Mouse (Mus musculus): ENCODE measurements around the gene Cmtm1.
"Not testable (repeated sequence)": the region's sequence is repeated elsewhere in the genome, so short reads cannot be mapped to it uniquely, and the experiment has no call there.

Cmtm1 gene

DNA sequence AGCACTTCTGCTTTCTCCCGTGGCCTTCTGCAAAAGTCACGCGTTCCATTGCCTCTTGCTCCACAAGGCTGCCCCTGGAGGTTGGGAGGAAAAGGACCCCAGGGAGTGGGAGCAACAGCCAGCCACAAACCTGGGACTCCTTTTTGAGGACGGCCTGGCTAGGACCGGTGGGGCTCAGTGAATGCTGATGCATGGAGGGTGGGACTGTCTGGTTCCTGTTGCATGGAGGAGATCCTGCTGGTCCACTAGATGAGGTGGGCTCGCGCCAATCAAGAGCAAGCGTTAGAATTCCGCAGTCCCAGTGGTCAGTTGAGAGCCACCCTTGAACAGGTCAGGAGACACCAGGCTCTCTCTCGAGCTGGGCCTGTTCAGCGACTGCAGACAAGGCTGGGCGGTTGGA lies 12.0 kb upstream of the Cmtm1 start, which contains the start of gene Cmtm2b:
Gene Cmtm2b (plus strand): TSS at position 301 of the 400 bp plus-strand sequence.
- in situ Hi-C loops (cut with MboI, MseI), result not testable (repeated sequence)

DNA sequence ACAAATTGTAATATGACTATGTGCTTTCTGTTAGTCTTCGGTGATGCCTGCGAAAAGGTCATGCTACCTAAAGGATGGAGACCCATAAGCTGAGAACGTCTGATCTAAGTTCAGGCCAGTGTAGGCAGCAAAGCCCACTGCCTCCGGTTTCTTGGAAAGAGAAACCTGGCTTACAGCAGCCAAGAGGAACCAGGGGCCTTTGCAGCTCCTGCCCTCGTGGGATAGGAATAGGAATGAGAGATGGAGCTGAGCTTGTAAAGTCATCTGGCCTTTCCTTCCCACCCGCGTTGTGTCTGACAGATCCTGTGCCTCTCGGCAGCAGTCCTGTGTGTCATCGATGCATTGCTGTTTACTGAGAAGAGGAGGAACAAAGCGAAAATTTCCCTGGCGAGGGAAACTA lies 11.3 kb upstream of the Cmtm1 start, which contains the start of gene Gm11020:
Gene Gm11020 (plus strand): TSS at position 301 of the 400 bp plus-strand sequence.
- in situ Hi-C loops (cut with MboI, MseI), result not testable (repeated sequence)

DNA sequence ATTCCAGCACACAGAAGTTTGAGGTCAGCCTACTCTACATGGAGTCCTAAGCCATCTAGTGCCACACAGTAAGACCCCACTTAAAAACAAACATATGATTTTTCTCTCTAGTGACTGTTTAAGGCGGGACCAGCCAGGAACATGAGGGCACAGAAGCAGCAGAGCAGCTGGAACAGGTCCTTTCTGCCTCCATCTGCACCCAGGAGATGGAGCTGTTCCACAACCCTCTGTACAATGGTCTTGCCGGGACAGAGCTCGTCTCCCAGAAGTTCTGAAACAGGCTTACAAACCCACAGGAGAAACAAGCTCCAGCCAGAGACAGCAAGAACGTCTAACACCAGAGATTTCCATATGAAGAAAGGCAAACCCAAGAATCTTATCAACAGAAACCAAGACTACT lies 3.4 kb upstream of the Cmtm1 start:
- in situ Hi-C loops (cut with MboI, MseI), result no loop called here

DNA sequence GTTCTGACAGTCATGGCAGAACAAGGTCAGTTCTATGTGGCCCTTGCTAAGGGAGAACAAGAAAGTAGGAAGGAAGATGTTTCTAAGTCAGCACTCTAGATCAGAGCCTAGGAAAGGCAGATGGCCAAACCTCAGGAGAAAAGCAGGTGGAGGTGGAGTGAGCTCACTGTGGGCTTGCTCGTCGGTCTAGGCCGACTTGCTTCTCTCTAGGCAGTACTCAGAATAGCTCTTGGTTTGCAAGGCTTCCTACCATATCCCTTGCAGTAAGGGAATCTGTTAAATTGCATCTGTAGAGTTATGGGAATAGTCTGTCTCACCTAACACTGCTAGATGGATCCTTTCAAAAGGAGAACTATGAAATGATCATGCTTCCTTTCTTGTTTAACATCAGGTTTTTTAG lies 2.1 kb upstream of the Cmtm1 start:
- in situ Hi-C loops (cut with MboI, MseI), result not testable (repeated sequence)

DNA sequence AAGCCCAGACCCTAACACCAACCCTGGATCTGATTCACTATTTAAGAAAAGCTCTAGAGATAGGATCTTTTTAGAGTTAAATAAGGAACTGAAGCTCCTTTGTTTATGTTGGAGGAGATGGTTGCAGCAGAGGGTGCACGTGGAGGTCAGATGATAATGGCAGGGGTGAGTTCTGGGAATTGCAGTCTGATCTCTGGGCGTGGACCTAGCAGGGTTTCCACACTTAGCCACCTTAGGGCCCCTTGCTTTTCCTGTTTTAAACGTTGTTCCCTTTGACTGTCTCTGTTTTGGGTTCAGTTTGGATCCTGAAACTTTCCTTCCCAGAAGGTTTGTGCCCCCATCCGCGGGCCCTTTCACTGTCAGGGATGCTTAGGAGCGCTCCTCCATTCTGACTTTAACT lies 1.6 kb downstream of the Cmtm1 start:
- in situ Hi-C loops (cut with MboI, MseI), result loop anchor here (5.0 kb wide), 1 partner anchor 41 kb away; no protein-coding TSS in a partner anchor

DNA sequence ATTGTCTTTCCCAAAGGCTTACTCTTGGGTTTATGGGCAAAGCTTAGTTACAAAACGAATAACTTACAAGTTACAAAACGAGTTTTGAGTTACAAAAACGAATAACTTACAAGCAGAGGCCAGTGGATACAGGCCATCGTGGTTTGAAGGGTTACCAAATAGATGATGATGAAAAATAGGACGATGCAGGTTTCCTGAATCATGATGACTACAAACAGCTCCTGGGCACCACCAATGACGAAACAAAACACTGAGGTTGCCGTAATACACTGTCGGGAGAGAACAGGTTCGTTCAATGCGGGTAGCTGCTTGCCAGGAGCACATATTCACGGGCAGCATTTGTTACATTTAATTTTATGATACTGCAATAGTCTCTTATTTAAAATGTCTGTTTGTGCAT lies 5.0 kb downstream of the Cmtm1 start:
- in situ Hi-C loops (cut with MboI, MseI), result loop anchor here (5.0 kb wide), 1 partner anchor 38 kb away; no protein-coding TSS in a partner anchor

DNA sequence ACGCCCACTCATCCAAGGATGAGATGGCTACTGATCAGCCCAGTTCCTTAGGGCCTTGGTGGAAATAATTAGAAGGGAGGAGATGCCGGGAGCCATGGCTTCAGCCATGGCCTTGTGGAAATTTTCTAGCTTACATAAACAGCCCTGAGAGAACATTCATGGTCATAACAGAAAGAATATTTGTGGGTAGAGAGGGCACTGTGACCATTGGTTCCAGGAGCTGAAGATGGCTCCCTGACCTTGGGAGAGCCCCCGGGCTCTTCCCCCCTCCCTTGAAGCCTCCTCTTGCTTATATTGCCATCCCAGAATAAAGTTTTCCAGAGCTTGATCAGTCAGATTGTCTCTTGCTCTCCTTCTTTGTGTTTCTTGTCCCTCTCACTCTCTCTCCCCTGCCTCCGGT lies 7.4 kb downstream of the Cmtm1 start:
- in situ Hi-C loops (cut with MboI, MseI), result not testable (repeated sequence)

DNA sequence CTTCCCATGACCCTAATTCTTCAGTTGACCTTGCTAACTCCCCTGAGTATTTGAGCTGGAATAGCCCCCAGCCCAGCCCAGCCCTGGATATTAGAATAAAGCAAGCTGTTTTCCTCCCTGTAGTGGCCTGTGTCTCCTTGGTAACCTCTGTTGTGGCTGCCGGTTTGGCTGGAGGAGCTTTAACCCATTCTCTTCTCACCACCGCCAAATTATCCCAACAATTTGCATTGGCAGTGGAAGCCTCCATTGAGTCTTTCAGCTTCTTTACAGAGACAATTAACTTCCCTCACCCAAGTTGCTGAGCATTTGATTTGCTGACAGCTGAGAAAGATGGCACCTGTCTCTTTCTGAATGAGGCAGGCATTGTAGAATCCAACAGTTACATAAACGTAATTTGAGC lies 8.4 kb downstream of the Cmtm1 start:
- in situ Hi-C loops (cut with MboI, MseI), result not testable (repeated sequence)

DNA sequence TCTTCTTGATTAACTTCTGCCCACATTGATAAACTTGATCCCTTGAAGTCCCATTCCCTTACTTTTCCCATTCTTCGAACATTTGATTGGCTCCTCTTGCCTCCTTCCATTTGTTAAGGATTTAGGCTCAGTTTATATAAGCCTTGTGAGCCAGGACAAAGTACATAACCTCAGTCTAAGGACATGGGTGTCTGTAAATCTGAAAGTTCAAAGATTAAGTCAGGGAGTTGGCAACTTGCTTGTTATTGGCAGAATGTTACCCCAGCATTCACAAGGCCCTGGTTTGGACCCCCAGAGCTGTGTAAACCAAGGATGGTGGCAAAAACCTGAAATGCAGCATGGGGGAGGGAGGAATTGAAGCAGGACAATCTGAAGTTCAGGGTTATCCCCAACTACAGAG lies 15.5 kb downstream of the Cmtm1 start:
- in situ Hi-C loops (cut with MboI, MseI), result no loop called here

DNA sequence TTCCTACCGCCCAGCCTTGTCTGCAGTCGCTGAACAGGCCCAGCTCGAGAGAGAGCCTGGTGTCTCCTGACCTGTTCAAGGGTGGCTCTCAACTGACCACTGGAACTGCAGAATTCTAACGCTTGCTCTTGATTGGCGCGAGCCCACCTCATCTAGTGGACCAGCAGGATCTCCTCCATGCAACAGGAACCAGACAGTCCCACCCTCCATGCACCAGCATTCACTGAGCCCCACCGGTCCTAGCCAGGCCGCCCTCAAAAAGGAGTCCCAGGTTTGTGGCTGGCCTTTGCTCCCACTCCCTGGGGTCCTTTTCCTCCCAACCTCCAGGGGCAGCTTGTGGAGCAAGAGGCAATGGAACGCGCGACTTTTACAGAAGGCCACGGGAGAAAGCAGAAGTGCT lies 16.9 kb downstream of the Cmtm1 start, which contains the start of gene Cmtm2a:
Gene Cmtm2a (minus strand): TSS at position 101 of the 400 bp plus-strand sequence.
- in situ Hi-C loops (cut with MboI, MseI), result not testable (repeated sequence)

DNA sequence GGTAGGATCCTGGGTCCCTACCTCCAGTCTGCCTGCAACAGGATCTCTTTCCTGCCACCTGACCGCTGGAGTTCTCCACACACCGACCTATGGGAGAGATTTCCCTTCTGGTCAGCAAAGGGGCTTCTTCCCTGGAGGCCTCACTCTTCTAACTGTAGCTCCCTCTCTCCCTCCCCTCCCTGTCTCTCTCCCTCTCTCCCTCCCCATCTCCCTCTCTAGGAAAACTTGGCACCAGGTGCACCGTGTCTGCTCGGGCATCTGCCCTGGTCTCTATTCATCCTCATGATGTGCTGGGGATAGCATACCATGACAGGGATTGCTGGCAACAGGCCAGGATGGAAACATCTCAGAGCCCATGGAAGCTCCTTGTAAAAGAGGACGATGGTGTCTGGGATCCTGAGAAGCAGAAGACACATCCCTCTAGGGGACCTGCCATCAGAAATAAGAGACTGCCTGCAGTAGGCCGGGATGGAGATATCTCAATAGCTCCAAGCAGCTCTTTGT lies 41.0 kb downstream of the Cmtm1 start:
- in situ Hi-C loops (cut with MboI, MseI), result loop anchor here (5.0 kb wide), 1 partner anchor 38 kb away; no protein-coding TSS in a partner anchor

DNA sequence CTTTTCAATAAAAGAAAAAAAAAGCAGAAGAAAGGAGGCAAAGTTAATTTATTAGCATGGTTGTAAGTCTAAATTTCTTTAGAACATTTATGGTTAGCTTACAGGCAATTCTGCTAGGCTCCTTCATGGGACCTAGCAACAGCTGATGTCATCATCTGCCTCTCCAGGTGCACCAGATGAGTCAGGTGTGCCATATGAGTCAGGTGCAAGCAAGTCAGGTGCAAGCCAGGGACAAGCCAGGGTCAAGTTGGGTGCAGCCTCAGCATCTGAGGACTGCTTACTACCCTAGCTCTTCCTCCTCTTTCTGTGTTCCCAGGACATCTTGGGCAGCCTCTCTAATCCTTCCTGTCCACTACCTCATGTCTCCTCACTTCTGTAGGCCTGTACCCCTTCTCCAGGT lies 41.6 kb downstream of the Cmtm1 start:
- in situ Hi-C loops (cut with MboI, MseI), result loop anchor here (5.0 kb wide), 1 partner anchor 39 kb away; no protein-coding TSS in a partner anchor

DNA sequence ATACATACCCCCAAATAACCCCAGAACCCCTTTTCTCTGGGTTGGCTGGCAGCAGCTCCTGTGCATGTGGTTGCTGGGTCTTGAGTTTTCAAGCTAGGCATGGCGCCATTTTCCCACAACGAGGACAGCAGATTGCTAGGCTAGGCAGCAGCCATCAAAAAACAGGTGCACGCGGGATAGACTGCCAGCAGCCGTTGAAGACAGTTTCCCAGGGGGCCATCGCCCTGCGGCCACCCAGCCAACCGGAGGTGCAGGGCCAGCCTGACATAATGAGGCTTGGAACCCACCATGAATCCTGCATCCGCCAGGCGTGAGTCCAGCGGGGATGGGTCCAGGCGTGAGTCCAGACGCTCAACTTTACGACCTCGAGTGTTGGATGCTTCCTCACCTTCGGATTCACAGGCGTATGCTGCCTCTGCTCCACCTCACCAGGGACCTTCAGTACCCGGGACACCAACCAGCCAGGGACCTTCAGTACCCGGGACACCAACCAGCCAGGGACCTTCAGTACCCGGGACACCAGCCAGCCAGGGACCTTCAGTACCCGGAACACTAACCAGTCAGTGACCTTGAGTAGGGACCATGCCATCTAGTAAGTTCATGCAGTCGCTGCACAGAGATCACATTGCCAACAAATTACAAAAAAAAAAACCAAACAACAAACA lies 45.5 kb downstream of the Cmtm1 start:
- in situ Hi-C loops (cut with MboI, MseI), result not testable (repeated sequence)

DNA sequence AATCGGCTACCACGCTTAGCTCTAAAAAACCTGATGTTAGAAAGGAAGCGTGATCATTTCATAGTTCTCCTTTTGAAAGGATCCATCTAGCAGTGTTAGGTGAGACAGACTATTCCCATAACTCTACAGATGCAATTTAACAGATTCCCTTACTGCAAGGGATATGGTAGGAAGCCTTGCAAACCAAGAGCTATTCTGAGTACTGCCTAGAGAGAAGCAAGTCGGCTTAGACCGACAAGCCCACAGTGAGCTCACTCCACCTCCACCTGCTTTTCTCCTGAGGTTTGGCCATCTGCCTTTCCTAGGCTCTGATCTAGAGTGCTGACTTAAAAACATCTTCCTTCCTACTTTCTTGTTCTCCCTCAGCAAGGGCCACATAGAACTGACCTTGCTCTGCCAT lies 48.1 kb downstream of the Cmtm1 start:
- in situ Hi-C loops (cut with MboI, MseI), result not testable (repeated sequence)

DNA sequence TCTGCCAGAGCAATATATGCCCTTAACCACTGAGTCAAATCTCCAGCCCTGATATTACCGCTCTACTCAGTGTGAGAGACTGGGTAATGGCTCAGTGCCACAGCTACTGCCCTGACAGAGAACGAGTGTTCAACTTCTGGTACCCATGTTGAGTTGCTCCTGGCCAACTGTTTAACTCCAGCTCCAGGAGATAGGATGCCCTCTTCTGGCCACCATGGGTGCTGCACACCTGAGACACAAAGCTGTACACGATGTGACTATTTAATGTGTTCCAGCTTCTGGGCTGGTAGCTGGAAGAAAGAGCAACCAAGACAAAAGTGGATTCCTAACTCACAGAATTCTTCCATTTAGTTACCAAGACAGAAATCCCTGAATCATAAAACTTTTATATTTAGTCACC lies 56.9 kb downstream of the Cmtm1 start:
- in situ Hi-C loops (cut with MboI, MseI), result no loop called here

DNA sequence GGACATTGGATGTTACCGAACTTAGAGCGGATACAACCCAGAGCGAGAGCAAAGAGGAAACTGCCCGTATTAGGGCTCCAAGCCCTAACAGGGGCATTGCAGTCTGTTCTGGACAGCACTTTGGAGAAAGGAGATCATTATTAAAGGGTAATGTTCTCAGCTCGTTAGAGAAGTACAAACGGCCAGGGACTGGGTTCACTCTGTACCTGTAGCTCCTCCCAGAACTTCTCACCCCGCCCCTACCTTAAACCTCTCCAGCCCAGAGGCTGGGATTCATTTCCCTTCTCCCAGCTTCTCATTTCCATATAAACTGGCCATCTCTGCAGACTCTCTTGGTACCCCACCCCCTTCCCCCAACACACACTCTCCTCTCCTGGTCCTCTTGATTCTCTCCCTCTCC lies 58.5 kb downstream of the Cmtm1 start:
- in situ Hi-C loops (cut with MboI, MseI), result no loop called here

DNA sequence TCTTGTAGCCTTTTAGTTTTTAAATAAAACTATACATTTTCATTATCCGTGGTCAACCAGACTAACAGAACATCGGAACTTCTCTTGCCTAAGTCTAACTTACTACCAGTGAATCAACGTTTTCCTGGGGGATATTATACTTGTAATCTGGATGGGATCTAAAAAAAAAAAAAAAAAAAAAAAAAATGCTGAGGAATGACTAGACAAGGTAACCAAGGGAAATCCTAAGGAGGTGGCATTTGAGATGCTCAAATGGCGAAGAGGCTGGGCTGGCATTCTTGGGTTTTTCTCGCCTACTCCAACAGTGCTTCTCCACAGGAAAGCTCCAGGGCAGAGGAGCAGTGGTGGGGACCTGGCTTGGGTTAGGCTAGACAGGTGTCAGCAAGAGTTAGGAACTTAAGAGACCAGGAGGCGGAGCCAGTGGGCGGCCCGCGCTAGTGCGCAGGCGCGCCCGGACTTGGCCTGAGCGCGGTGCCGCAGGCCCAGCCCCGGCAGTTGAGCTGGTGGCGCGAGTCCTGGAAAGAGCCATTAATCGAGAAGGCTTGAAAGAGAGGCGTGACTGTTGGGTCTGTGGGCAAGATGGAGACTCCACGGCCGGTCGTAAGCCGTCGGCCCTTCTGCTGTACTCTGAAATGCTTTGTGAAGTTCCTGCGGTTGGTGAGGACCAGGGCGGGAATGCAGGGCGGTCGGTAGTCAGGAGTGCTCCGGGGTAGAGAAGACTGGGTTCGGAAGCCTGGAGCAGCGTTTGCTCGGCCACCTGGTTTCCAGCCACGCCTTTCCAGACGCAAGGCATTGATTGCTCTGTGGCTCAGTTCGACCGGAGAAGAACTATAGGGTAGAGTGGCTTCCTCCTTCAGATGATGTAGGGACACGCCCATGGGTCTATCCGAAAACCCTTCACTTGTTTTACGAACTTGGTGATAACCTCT lies 59.2 kb downstream of the Cmtm1 start, which contains the start of gene Cklf:
Gene Cklf (plus strand): TSS at position 423 of the 929 bp plus-strand sequence.
- in situ Hi-C loops (cut with MboI, MseI), result no loop called here

DNA sequence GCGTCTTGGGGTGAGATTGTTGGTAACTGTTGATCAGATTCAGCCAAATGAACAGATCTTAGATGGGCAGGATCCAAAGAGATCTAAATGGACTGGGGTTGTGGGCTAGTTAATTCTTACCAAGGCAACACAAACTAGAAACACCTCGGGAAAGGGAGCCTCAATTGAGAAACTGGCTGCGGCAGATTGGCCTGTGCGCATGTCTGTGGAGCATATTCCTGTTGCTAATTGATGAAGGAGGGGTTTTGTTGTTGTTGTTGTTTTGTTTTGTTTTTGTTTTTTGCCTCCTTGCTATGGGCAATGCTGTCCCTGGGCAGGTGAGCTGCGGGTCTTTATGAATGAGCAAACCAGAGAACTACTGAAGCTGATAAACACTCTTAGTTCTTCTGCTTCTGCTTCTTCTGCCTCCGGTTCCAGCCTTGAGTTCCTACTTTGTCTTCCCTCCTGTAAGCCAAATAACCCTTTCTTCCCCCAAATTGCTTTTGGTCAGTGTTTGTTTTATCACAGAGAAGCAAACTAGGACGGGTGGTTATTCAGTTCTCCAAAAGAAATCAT lies 60.4 kb downstream of the Cmtm1 start:
- in situ Hi-C loops (cut with MboI, MseI), result no loop called here

DNA sequence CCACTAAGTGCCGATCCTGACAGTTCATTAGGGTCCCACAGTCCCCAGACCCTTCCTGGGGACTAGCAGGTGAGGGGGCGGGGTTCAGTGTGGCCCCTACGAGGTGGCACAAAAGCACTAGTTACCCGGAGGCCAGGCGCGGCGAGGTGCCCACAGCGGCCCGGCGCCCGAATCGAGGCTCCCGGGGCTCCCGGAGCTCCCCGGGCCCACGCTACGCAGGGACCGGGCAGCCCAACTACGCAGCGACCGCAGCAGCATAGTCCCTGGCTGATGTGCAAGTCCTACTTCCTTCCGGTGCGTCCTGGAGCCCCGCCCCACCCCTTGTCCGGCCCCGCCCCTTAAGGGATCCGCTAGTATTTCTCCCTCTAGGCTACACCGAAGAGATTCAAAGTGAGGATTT lies 61.7 kb downstream of the Cmtm1 start, which contains the start of gene Tk2:
Gene Tk2 (minus strand): TSS at position 283 of the 400 bp plus-strand sequence.
- in situ Hi-C loops (cut with MboI, MseI), result no loop called here

DNA sequence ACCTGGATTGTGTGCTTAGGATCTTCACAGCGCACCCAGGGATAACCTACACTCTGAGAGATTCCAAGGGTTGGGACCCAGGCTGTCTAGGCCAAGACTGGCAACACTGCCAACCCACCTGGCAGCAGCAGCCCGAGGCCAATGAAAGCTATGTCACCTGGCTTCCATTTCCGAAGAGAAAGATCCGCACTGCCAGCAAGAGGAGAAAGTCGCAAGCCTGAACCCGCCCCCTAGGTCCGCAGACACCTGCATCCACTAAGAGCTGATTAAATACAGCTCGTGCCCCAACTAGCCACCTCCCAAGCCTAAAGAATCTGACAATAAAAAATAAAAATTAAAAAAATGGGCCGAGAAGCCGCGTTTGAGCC lies 62.1 kb downstream of the Cmtm1 start:
- in situ Hi-C loops (cut with MboI, MseI), result no loop called here

DNA sequence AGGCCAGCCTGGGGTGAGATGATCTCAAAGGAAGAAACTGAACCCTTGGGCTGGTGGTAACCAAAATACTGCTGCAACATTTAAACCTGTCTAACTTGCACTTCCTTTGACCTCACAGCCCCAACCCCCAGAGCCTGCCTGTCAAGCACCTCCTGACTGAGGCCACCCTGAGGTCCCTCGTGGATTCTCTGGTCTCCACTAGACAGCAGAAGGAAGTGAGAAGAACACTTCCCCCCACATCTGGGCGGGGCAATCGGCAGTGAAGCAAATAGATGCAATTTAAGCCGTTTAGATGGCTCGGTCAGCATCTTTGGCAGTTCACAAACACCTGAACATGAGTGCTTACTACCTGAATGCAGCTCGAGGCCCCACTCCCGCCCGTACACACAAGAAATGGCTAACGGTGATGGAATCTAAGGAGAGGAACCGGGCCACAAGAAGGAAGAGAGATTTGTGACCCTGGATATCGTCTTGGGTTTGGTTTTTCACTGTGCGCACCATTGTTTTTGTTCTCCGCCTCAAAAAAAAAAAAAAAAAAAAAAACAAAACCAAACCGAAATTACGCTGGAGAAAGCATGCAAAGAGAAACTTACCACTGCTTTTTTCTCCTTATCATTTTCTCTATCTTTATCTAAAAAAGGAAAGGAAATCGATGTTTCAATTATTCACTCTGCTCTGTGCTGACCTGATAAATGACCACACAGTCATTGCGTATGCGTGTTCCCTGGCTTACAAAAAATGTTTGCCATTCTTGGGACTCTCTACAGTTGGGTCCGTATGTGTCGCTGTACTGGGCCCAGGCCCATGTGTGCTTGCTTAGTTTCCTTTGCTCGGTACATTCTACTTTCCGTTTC lies 62.7 kb downstream of the Cmtm1 start:
- in situ Hi-C loops (cut with MboI, MseI), result no loop called here
